11 mouse cellular contexts compared by ENCODE assay signal in genomic region chr8:84787523-84788302, GRCm38 (mm10). TPM values are rescaled to one million over a fixed set of nuclear protein-coding genes. Genes with fewer than 3 reads are reported as not detected.
A peak's percentile ranks its signal among the peaks of the same experiment; 100 is the strongest.
DNase-seq lines count a peak whose midpoint lies in the region; ATAC-seq and TF ChIP-seq lines count a peak whose summit lies in the region.
"Had no signal": no experiment of that assay in that cellular context is flagged by ENCODE, and none has a peak within 500 bp of the region (broad histone marks: within the 10 kb centered on the region; RNA-seq: fewer than 3 reads in every experiment).

No protein-coding gene starts in this region.

- H3K4me3 ChIP-seq in kidney, adult 2 months (ENCODE audit: insufficient read depth, low read depth, low read length), result no peak overlapping the region
- no peak overlapping the region for H3K4me3 ChIP-seq in stomach, postnatal 0 days (ENCODE audit: low read depth, low read length)
- H3K4me3 ChIP-seq in heart, embryonic 12.5 days, result no peak overlapping the region
- H3K4me3 ChIP-seq: megakaryocyte, embryonic 14.5 days had no signal

- no peak for TF ChIP-seq CTCF in kidney, adult 2 months (conservative IDR thresholded peaks at IDR 0.05; ENCODE audit: insufficient read depth, insufficient read length, low read depth, low read length)
- TF ChIP-seq CTCF in stomach, postnatal 0 days (IDR thresholded peaks at IDR 0.05; ENCODE audit: low read depth), result no peak

- H3K36me3 ChIP-seq in kidney, adult 2 months (ENCODE audit: control insufficient read depth, insufficient read depth, low read length), result no peaks in the 10 kb centered on the region
- 0 out of 2 replicates have a peak, but pooled peaks cover 2% of the 10 kb centered on the region for H3K36me3 ChIP-seq in stomach, postnatal 0 days (ENCODE audit: control insufficient read depth, insufficient read depth, low read length)
- H3K36me3 ChIP-seq in heart, embryonic 12.5 days, result no peaks in the 10 kb centered on the region

- H3K27me3 ChIP-seq in kidney, adult 2 months (replicated peaks; ENCODE audit: control insufficient read depth, insufficient read depth, low read length), result no peaks in the 10 kb centered on the region
- H3K27me3 ChIP-seq in stomach, postnatal 0 days (ENCODE audit: control insufficient read depth, insufficient read depth, low read length), result no peaks in the 10 kb centered on the region
- peaks cover 96% of the 10 kb centered on the region for H3K27me3 ChIP-seq in heart, embryonic 12.5 days (replicated peaks)

- ATAC-seq in stomach, postnatal 0 days (ENCODE audit: low FRiP score, low TSS enrichment), result no peak
- no peak for ATAC-seq in heart, embryonic 12.5 days (ENCODE audit: insufficient number of reproducible peaks, low FRiP score)
- ATAC-seq: liver, postnatal 0 days had no signal

- H3K9ac ChIP-seq in stomach, postnatal 0 days (ENCODE audit: low read length), result no peak overlapping the region; the same call in 1 of the 2 replicates
- H3K9ac ChIP-seq in heart, embryonic 12.5 days, result no peak overlapping the region
- H3K9ac ChIP-seq: liver, postnatal 0 days had no signal

- H3K9me3 ChIP-seq in stomach, postnatal 0 days (ENCODE audit: control insufficient read depth, low read length), result no peaks in the 10 kb centered on the region
- no peaks in the 10 kb centered on the region for H3K9me3 ChIP-seq in heart, embryonic 12.5 days (replicated peaks)

- no peak for TF ChIP-seq EP300 in stomach, postnatal 0 days (optimal IDR thresholded peaks at IDR 0.05)

- peak overlapping the region; percentile 9; the same call in 1 of the 2 replicates for H3K27ac ChIP-seq in kidney, adult 2 months (ENCODE audit: insufficient read depth, low read depth, low read length)
- H3K27ac ChIP-seq in stomach, postnatal 0 days (replicated peaks), result peak overlapping the region; percentile 3; the same call in 1 of the 2 replicates
- no peak overlapping the region for H3K27ac ChIP-seq in heart, embryonic 12.5 days (ENCODE audit: poor library complexity, severe bottlenecking)

- 74% methylated on average over 14 of the region's 14 CpGs for WGBS in kidney, adult 2 months
- 74% methylated on average over 9 of the region's 14 CpGs for WGBS in stomach, postnatal 0 days
- 21% methylated on average over 12 of the region's 14 CpGs for WGBS in heart, embryonic 12.5 days

- TF ChIP-seq POLR2A in kidney, adult 2 months (IDR thresholded peaks at IDR 0.05; ENCODE audit: low read depth, low read length), result no peak

- H3K4me1 ChIP-seq in kidney, adult 2 months (ENCODE audit: control insufficient read depth, insufficient read depth, low read length), result peaks cover 14% of the 10 kb centered on the region
- H3K4me1 ChIP-seq in stomach, postnatal 0 days (replicated peaks; ENCODE audit: control insufficient read depth, insufficient read depth), result peaks cover 39% of the 10 kb centered on the region
- H3K4me1 ChIP-seq in heart, embryonic 12.5 days (replicated peaks), result peaks cover 52% of the 10 kb centered on the region

- H3K4me2 ChIP-seq in stomach, postnatal 0 days (replicated peaks; ENCODE audit: low read depth), result no peak overlapping the region
- H3K4me2 ChIP-seq in heart, embryonic 12.5 days, result no peak overlapping the region

- DNase-seq in kidney, adult 2 months, result no peak
- no peak for DNase-seq in kidney, adult 18-20 months
- DNase-seq in right cerebral cortex, postnatal 14 days, result peak; percentile 59
- no peak for DNase-seq in right cerebral cortex, adult 2 months (ENCODE audit: low spot score in 2 of 2)
- DNase-seq in cerebellum, postnatal 25 days, result peak; percentile 70 to 80
- no peak for DNase-seq in stomach, postnatal 0 days (ENCODE audit: low spot score)
- DNase-seq: gastrocnemius, postnatal 10 days; kidney, adult 8-10 months; liver, postnatal 0 days had no signal

RNA-seq across cellular contexts. Expression of gene Nfix, which starts 12.4 kb away (rescaled TPM):
- 17.7 and 22.1 TPM in 2 replicates for polyA plus RNA-seq in kidney, adult 2 months (2012; rRNA removed)
- polyA plus RNA-seq in stomach, postnatal 0 days (2015; fragmentation: Nextera tagmentation; extraction: Ambion mirVana), result 36.5 and 36.6 TPM in 2 replicates
- polyA plus RNA-seq in heart, embryonic 12.5 days (2016; fragmentation: Nextera tagmentation; extraction: Ambion mirVana), result 9.2 and 10.9 TPM in 2 replicates

RNA-seq across cellular contexts. Expression of gene Dand5, which starts 34.9 kb away (rescaled TPM):
- 4.4 and 4.5 TPM in 2 replicates for polyA plus RNA-seq in kidney, adult 2 months (2012; rRNA removed)
- 3.3 TPM in 2 replicates for polyA plus RNA-seq in stomach, postnatal 0 days (2015; fragmentation: Nextera tagmentation; extraction: Ambion mirVana)
- 4.6 and 6.2 TPM in 2 replicates for polyA plus RNA-seq in heart, embryonic 12.5 days (2016; fragmentation: Nextera tagmentation; extraction: Ambion mirVana)

RNA-seq across cellular contexts. Expression of gene Gadd45gip1, which starts 43.6 kb away (rescaled TPM):
- 24.2 and 41.0 TPM in 2 replicates for polyA plus RNA-seq in kidney, adult 2 months (2012; rRNA removed)
- 38.5 and 39.3 TPM in 2 replicates for polyA plus RNA-seq in stomach, postnatal 0 days (2015; fragmentation: Nextera tagmentation; extraction: Ambion mirVana)
- polyA plus RNA-seq in heart, embryonic 12.5 days (2016; fragmentation: Nextera tagmentation; extraction: Ambion mirVana), result 50.9 and 52.1 TPM in 2 replicates

RNA-seq across cellular contexts. Expression of gene Rad23a, which starts 52.8 kb away (rescaled TPM):
- polyA plus RNA-seq in kidney, adult 2 months (2012; rRNA removed), result 73.0 TPM in 2 replicates
- 69.8 and 70.6 TPM in 2 replicates for polyA plus RNA-seq in stomach, postnatal 0 days (2015; fragmentation: Nextera tagmentation; extraction: Ambion mirVana)
- 129 and 131 TPM in 2 replicates for polyA plus RNA-seq in heart, embryonic 12.5 days (2016; fragmentation: Nextera tagmentation; extraction: Ambion mirVana)

RNA-seq across cellular contexts. Expression of gene Calr, which starts 59.0 kb away (rescaled TPM):
- 316 and 337 TPM in 2 replicates for polyA plus RNA-seq in kidney, adult 2 months (2012; rRNA removed)
- polyA plus RNA-seq in stomach, postnatal 0 days (2015; fragmentation: Nextera tagmentation; extraction: Ambion mirVana), result 522 and 537 TPM in 2 replicates
- polyA plus RNA-seq in heart, embryonic 12.5 days (2016; fragmentation: Nextera tagmentation; extraction: Ambion mirVana), result 747 and 767 TPM in 2 replicates

Comparison
In these comparisons a context has a peak if more than half of its experiments do, and no peak if none do; other contexts are left out.
1. DNase-seq: peak in right cerebral cortex, postnatal 14 days (single experiment) and cerebellum, postnatal 25 days (2 of 2); none in kidney, adult 2 months (single experiment), kidney, adult 18-20 months (single experiment), right cerebral cortex, adult 2 months (0 of 2) and stomach, postnatal 0 days (single experiment).